16 mouse cellular contexts compared by ENCODE assay signal in genomic region chr13:42957856-42958255, GRCm38 (mm10).
A peak's percentile ranks its signal among the peaks of the same experiment; 100 is the strongest.
DNase-seq lines count a peak whose midpoint lies in the region; ATAC-seq lines count a peak whose summit lies in the region.
"Had no signal": no experiment of that assay in that cellular context is flagged by ENCODE, and none has a peak within 500 bp of the region (broad histone marks: within the 10 kb centered on the region; RNA-seq: fewer than 3 reads in every experiment).

No protein-coding gene starts in this region.

- no peak overlapping the region for H3K27ac ChIP-seq in lung, embryonic 16.5 days (ENCODE audit: low read length)
- H3K27ac ChIP-seq in heart, embryonic 14.5 days (replicated peaks in 1 of 2; ENCODE audit: control insufficient read depth in 1 of 2, insufficient read depth in 1 of 2, low read depth in 2 of 2, low read length in 2 of 2), result no peak overlapping the region
- no peak overlapping the region for H3K27ac ChIP-seq in hindbrain, embryonic 12.5 days
- H3K27ac ChIP-seq: hindbrain, embryonic 14.5 days; midbrain, embryonic 10.5 days had no signal

- no peaks in the 10 kb centered on the region for H3K9me3 ChIP-seq in lung, embryonic 16.5 days (ENCODE audit: control insufficient read depth, low read length)
- no peaks in the 10 kb centered on the region for H3K9me3 ChIP-seq in heart, embryonic 14.5 days (ENCODE audit: control insufficient read depth, low read length)
- no peaks in the 10 kb centered on the region for H3K9me3 ChIP-seq in hindbrain, embryonic 12.5 days (replicated peaks)
- H3K9me3 ChIP-seq: midbrain, embryonic 10.5 days had no signal

- H3K27me3 ChIP-seq in lung, embryonic 16.5 days (ENCODE audit: control insufficient read depth, insufficient read depth, low read depth, low read length), result no peaks in the 10 kb centered on the region
- no peaks in the 10 kb centered on the region for H3K27me3 ChIP-seq in heart, embryonic 14.5 days (ENCODE audit: control insufficient read depth, insufficient read depth, low read length)
- H3K27me3 ChIP-seq in hindbrain, embryonic 12.5 days, result no peaks in the 10 kb centered on the region

- DNase-seq in heart, adult 9 months (ENCODE audit: low spot score in 2 of 2), result peak; percentile 11 to 16
- no peak for DNase-seq in heart, postnatal 25 days (ENCODE audit: low spot score)
- DNase-seq in lung, postnatal 25 days (ENCODE audit: low spot score), result no peak
- DNase-seq in ovary, postnatal 14 days (ENCODE audit: low spot score), result peak; percentile 21
- no peak for DNase-seq in frontal cortex, postnatal 10 days (ENCODE audit: low spot score in 2 of 2)
- DNase-seq: cerebellum, adult 2 months; gastrocnemius, postnatal 25 days; kidney, adult 11 months; layer of hippocampus, postnatal 36 days; right cerebral cortex, postnatal 4 days had no signal

- H3K4me3 ChIP-seq in lung, embryonic 16.5 days (ENCODE audit: low read length), result no peak overlapping the region
- H3K4me3 ChIP-seq in heart, embryonic 14.5 days (ENCODE audit: control insufficient read depth in 1 of 2, insufficient read depth in 1 of 2, low read depth in 1 of 2, low read length in 2 of 2), result no peak overlapping the region
- H3K4me3 ChIP-seq in hindbrain, embryonic 12.5 days, result no peak overlapping the region
- H3K4me3 ChIP-seq: erythroblast, embryonic 14.5 days; midbrain, embryonic 10.5 days had no signal

- no peaks in the 10 kb centered on the region for H3K4me1 ChIP-seq in lung, embryonic 16.5 days (replicated peaks; ENCODE audit: control insufficient read depth, insufficient read depth, low read length)
- H3K4me1 ChIP-seq in heart, embryonic 14.5 days (ENCODE audit: control insufficient read depth in 2 of 2, insufficient read depth in 2 of 2, low read length in 2 of 2), result peaks cover 4 to 7% of the 10 kb centered on the region in 2 experiments; a peak in 3 of 4 replicates
- no peaks in the 10 kb centered on the region for H3K4me1 ChIP-seq in hindbrain, embryonic 12.5 days
- H3K4me1 ChIP-seq: midbrain, embryonic 10.5 days had no signal

- WGBS in lung, embryonic 16.5 days, result 49% methylated on average over 7 of the region's 7 CpGs
- WGBS in heart, embryonic 14.5 days, result 41% methylated on average over 7 of the region's 7 CpGs
- WGBS in hindbrain, embryonic 12.5 days, result 66% methylated on average over 7 of the region's 7 CpGs

- H3K9ac ChIP-seq in lung, embryonic 16.5 days (ENCODE audit: low read length), result no peak overlapping the region
- no peak overlapping the region for H3K9ac ChIP-seq in heart, embryonic 14.5 days (ENCODE audit: low read length)
- H3K9ac ChIP-seq in hindbrain, embryonic 12.5 days, result no peak overlapping the region
- H3K9ac ChIP-seq: hindbrain, embryonic 14.5 days had no signal

- ATAC-seq in lung, embryonic 16.5 days (ENCODE audit: low read depth), result peak; percentile 43; the same call in 1 of the 2 replicates
- peak; percentile 31; the same call in 1 of the 2 replicates for ATAC-seq in heart, embryonic 14.5 days (ENCODE audit: insufficient number of reproducible peaks, insufficient read depth, low FRiP score, low read depth)
- no peak for ATAC-seq in hindbrain, embryonic 12.5 days (ENCODE audit: low FRiP score)

- intact Hi-C loops in heart, postnatal 25 days (cut with DNase I), result no loop called here

- no peak overlapping the region for H3K4me2 ChIP-seq in lung, embryonic 16.5 days (ENCODE audit: low read depth, low read length)
- no peak overlapping the region for H3K4me2 ChIP-seq in heart, embryonic 14.5 days (ENCODE audit: low read length)
- H3K4me2 ChIP-seq in hindbrain, embryonic 12.5 days (replicated peaks), result no peak overlapping the region
- H3K4me2 ChIP-seq: hindbrain, embryonic 14.5 days had no signal

- no peaks in the 10 kb centered on the region for H3K36me3 ChIP-seq in lung, embryonic 16.5 days (ENCODE audit: control insufficient read depth, insufficient read depth, low read length)
- H3K36me3 ChIP-seq in heart, embryonic 14.5 days (ENCODE audit: control insufficient read depth, insufficient read depth, low read length), result no peaks in the 10 kb centered on the region
- H3K36me3 ChIP-seq in hindbrain, embryonic 12.5 days, result no peaks in the 10 kb centered on the region
- H3K36me3 ChIP-seq: midbrain, embryonic 10.5 days had no signal

Comparison
In these comparisons a context has a peak if more than half of its experiments do, and no peak if none do; other contexts are left out.
1. DNase-seq: peak in heart, adult 9 months (2 of 2) and ovary, postnatal 14 days (single experiment); none in heart, postnatal 25 days (single experiment), lung, postnatal 25 days (single experiment) and frontal cortex, postnatal 10 days (0 of 2).